Mouse (Mus musculus) heart, embryonic 12.5 days (tissue): ENCODE data around the gene H2-Q7. TPM values are rescaled to one million over a fixed set of nuclear protein-coding genes. Genes with fewer than 3 reads are reported as not detected.
"Not testable (repeated sequence)": the region's sequence is repeated elsewhere in the genome, so short reads cannot be mapped to it uniquely, and the experiment has no call there.

Experiments
- ATAC-seq: fragments of 200-750 bp; cut with Nextera tagmentation; 2 replicates; pipeline ENCODE4 v1.8.0; 2017; ENCODE audit warnings: moderate TSS enrichment, moderate library complexity; ENCODE audit not compliant: insufficient number of reproducible peaks, low FRiP score
- H3K27ac ChIP-seq: fragments of 300-500 bp; sonication (generic); 2 replicates; pipeline ENCODE4 v1.5.1; 2016; ENCODE audit warnings: mild to moderate bottlenecking, moderate library complexity; ENCODE audit not compliant: poor library complexity, severe bottlenecking
- H3K27me3 ChIP-seq: fragments of 300-500 bp; sonication (generic); replicated peaks from 2 replicates; pipeline ENCODE4 v1.6.1; 2016; ENCODE audit warnings: mild to moderate bottlenecking, moderate library complexity
- H3K36me3 ChIP-seq: fragments of 300-500 bp; sonication (generic); 2 replicates; pipeline ENCODE4 v1.6.1; 2016; ENCODE audit warnings: mild to moderate bottlenecking, moderate library complexity
- H3K4me1 ChIP-seq: fragments of 300-500 bp; sonication (generic); replicated peaks from 2 replicates; pipeline ENCODE4 v1.6.1; 2016; ENCODE audit warnings: mild to moderate bottlenecking
- H3K4me2 ChIP-seq: fragments of 300-500 bp; sonication (generic); 2 replicates; pipeline ENCODE4 v1.6.1; 2016; ENCODE audit warnings: mild to moderate bottlenecking, moderate library complexity
- H3K4me3 ChIP-seq: fragments of 300-500 bp; sonication (generic); 2 replicates; pipeline ENCODE4 v1.5.1; 2016; ENCODE audit warnings: mild to moderate bottlenecking
- H3K9ac ChIP-seq: fragments of 300-500 bp; sonication (generic); 2 replicates; pipeline ENCODE4 v1.6.1; 2016; ENCODE audit warnings: mild to moderate bottlenecking, moderate library complexity
- H3K9me3 ChIP-seq: fragments of 300-500 bp; sonication (generic); replicated peaks from 2 replicates; pipeline ENCODE4 v1.6.1; 2016; ENCODE audit warnings: mild to moderate bottlenecking, moderate library complexity
- WGBS: fragments of 180-500 bp; shearing (Covaris S2); methylation state at CpG from one replicate; pipeline ENCODE4 v1.1.7; 2016; 5-methylcytosine and 5-hydroxymethylcytosine counted together
- polyA plus RNA-seq: library from polyadenylated mRNA; unstranded; fragments of >200 nt; fragmentation: Nextera tagmentation; extraction: Ambion mirVana; gene quantifications from 2 replicates; pipeline ENCODE4 v1.2.1, GENCODE M21; 2016

The H2-Q7 gene
- polyA plus RNA-seq, 1 experiment from 2014 or later = 0.83 TPM

- not testable (repeated sequence) for H3K27ac ChIP-seq
Measured at GRCm38 (mm10) chr17:35422360-35422759, 16.6 kb upstream of the H2-Q7 start.

GRCm38 (mm10) chr17:35423131-35423810 lies 15.7 kb upstream of the H2-Q7 start:
- H3K9ac ChIP-seq, H3K4me3 ChIP-seq: not testable (repeated sequence)
- H3K27me3 ChIP-seq = peaks cover 56% of the 10 kb centered on the region

More at GRCm38 (mm10) chr17:35422360-35422759, 16.6 kb upstream of the H2-Q7 start:
- H3K9me3 ChIP-seq, H3K9ac ChIP-seq, H3K4me1 ChIP-seq, H3K36me3 ChIP-seq, ATAC-seq, H3K4me2 ChIP-seq, H3K4me3 ChIP-seq: not testable (repeated sequence)
- WGBS = 85% methylated on average over 5 of the region's 5 CpGs
- H3K27me3 ChIP-seq = peaks cover 55% of the 10 kb centered on the region

DNA sequence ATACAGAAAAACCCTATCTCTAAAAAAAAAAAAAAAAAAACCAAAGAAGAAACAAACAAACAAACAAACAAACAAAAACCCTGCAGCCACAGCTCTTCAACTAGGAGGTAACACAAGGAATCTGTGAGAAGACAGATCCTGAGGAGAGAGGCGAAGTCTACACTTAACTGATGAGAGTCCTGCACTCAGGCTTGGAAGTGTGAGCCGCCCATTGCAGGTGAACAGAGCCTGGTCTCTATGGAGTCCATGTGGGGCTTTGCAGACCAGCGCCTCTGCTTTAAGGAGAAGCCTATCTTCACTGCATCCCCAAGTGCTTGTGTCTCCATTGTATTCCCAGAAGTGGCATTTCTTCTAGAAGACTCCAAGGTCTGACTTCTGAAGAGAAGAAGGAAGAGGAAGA lies 14.8 kb upstream of the H2-Q7 start:
- not testable (repeated sequence) for H3K4me3 ChIP-seq, H3K9me3 ChIP-seq, H3K4me2 ChIP-seq, ATAC-seq, H3K9ac ChIP-seq, H3K4me1 ChIP-seq, H3K36me3 ChIP-seq, H3K27ac ChIP-seq
- peaks cover 54% of the 10 kb centered on the region for H3K27me3 ChIP-seq
- WGBS = 65% methylated on average over 3 of the region's 3 CpGs

More at GRCm38 (mm10) chr17:35423131-35423810, 15.7 kb upstream of the H2-Q7 start:
- H3K36me3 ChIP-seq, ATAC-seq, H3K4me2 ChIP-seq, H3K27ac ChIP-seq, H3K4me1 ChIP-seq, H3K9me3 ChIP-seq: not testable (repeated sequence)
- 55% methylated on average over 3 of the region's 3 CpGs for WGBS

GRCm38 (mm10) chr17:35424624-35425416 lies 14.1 kb upstream of the H2-Q7 start, which contains the start of gene H2-Q6:
Gene H2-Q6 (plus strand): TSS chr17:35424850.
- Histone ChIP-seq H3K9ac (peak within 1 kb of the TSS; percentile 29; the same call in 1 of the 2 replicates), H3K27me3 (peaks cover 54% of the 10 kb centered on the region), H3K4me3 (peak within 1 kb of the TSS; percentile 36), H3K4me2 (peak within 1 kb of the TSS; percentile 61)
- not testable (repeated sequence) for H3K9me3 ChIP-seq, H3K27ac ChIP-seq, H3K36me3 ChIP-seq, H3K4me1 ChIP-seq
- ATAC-seq = peak; percentile 36
- WGBS = 3% methylated on average over 59 of the region's 66 CpGs

DNA sequence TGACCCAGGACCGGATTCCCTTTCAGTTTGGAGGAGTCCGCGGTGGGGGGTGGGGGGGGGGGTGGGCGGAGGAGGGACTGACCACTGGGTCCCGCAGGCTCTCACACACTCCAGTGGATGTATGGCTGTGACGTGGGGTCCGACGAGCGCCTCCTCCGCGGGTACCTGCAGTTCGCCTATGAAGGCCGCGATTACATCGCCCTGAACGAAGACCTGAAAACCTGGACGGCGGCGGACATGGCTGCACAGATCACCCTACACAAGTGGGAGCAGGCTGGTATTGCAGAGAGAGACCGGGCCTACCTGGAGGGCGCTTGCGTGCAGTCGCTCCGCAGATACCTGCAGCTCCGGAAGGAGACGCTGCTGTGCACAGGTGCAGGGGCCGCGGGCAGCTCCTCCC lies 13.5 kb upstream of the H2-Q7 start:
- Histone ChIP-seq H3K4me3 (peak overlapping the region; percentile 36), H3K4me2 (peak overlapping the region; percentile 61), H3K27me3 (peaks cover 54% of the 10 kb centered on the region), H3K9ac (peak overlapping the region; percentile 29; the same call in 1 of the 2 replicates)
- not testable (repeated sequence) for H3K27ac ChIP-seq, H3K4me1 ChIP-seq, ATAC-seq, H3K36me3 ChIP-seq, H3K9me3 ChIP-seq
- WGBS = 13% methylated on average over 28 of the region's 28 CpGs

DNA sequence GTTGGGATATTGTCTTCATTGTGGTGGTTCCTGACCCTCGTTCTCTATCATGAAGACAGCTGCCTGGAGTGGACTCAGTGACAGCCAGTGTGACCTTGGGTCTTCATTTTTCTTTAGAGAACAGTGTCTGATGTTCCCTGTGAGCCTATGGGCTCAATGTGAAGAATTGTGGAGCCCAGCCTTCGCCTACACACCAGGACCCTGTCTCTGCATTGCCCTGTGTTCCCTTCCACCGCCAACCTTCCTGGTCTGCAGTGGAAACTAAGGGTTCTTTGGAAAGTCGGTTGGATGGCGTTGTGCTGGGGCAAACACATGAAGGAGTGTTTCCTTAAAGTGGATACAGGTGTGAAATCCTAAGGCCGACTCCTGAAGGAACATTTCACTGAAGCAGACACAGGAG lies 10.1 kb upstream of the H2-Q7 start:
- not testable (repeated sequence) for ATAC-seq

DNA sequence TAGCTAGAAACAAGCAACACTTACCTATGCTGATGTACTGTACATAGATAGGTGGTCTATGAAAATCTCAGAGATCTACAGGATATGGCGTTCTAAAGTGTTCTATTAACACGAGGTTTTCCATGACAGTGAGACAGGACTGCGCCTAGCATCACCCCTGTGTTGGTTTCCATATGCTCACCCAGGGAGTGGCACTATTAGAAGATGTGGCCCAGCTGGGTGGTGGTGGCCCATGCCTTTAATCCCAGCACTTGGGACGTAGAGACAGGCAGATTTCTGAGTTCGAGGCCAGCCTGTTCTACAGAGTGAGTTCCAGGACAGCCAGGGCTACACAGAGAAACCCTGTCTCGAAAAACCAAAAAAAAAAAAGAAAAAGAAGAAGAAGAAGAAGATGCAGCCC lies 8.3 kb upstream of the H2-Q7 start:
- not testable (repeated sequence) for H3K9ac ChIP-seq, H3K36me3 ChIP-seq, H3K9me3 ChIP-seq, H3K27ac ChIP-seq, H3K4me3 ChIP-seq, H3K4me1 ChIP-seq, H3K4me2 ChIP-seq, ATAC-seq
- WGBS = 76% methylated on average over 6 of the region's 6 CpGs
- peaks cover 37% of the 10 kb centered on the region for H3K27me3 ChIP-seq

More for the DNA sequence above, 10.1 kb upstream of the H2-Q7 start:
- H3K9ac ChIP-seq, H3K4me3 ChIP-seq, H3K9me3 ChIP-seq, H3K36me3 ChIP-seq, H3K4me1 ChIP-seq, H3K27ac ChIP-seq, H3K4me2 ChIP-seq: not testable (repeated sequence)
- H3K27me3 ChIP-seq = peaks cover 44% of the 10 kb centered on the region
- 77% methylated on average over 6 of the region's 6 CpGs for WGBS

DNA sequence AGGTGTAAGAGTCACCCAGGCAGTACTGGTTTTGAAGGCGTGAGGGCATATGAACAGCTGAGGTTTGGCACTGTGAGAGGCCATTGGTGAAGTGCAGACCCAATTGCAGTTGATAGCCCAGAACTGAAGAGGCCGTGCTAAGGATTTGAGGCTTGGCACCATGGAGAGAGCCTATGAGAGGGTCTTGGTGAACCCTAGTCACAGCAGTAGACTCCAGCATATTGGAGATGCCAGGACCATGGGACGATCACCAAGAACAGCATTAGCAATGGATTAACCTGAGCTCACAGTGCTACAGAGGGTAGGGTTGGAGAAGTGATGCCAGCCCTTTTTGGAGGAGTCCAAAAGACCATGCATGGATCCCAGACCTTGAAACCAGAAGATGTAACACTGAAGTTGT lies 6.8 kb upstream of the H2-Q7 start:
- not testable (repeated sequence) for H3K4me3 ChIP-seq, H3K9me3 ChIP-seq, H3K9ac ChIP-seq, H3K4me2 ChIP-seq, H3K27ac ChIP-seq, H3K36me3 ChIP-seq, ATAC-seq, H3K4me1 ChIP-seq
- WGBS = 72% methylated on average over 3 of the region's 3 CpGs
- H3K27me3 ChIP-seq = peaks cover 33% of the 10 kb centered on the region

DNA sequence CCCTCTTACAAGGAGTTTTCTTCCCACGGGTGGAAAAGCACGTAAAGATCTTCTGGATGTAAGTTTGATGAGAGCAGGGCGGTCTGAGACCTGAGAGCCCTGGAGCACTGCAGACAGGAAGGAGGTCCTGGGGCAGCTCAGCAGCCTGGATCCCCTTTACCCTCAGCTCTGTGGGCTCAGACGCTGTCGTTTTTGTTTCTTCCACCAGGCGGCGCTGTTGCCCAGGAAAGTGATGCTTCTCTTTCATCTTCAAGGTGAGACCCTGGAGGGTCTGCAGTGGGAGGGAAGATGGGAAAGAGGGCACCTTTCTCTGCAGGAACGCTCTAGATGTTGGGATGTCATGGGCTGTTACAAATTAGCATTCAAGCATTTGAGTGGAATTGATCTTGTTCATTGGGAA lies 4.1 kb upstream of the H2-Q7 start:
- 6% methylated on average over 8 of the region's 8 CpGs for WGBS
- H3K9me3 ChIP-seq, H3K27ac ChIP-seq, H3K36me3 ChIP-seq, H3K4me2 ChIP-seq, ATAC-seq, H3K4me1 ChIP-seq, H3K9ac ChIP-seq, H3K4me3 ChIP-seq: not testable (repeated sequence)
- peaks cover 40% of the 10 kb centered on the region for H3K27me3 ChIP-seq

DNA sequence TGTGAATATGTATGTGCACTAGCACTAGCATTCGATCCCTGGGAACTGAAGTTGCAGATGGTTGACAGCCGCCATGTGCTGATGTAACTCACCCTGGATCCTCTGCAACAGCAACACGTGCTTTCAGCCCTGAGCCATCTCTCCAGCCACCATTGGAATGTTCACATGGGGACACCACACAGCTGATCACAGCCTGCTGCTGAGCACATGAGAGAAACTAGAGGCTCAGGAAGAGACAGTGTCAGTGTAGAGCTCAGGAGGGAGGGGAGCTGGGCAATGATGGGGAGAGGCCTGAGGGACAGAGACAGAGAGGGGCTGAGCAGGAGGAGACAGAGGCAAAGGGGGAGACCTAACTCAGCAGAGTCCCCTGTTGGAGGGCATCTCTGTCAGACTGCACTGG lies 3.4 kb upstream of the H2-Q7 start:
- not testable (repeated sequence) for ATAC-seq, H3K4me2 ChIP-seq, H3K4me1 ChIP-seq, H3K9ac ChIP-seq, H3K27ac ChIP-seq, H3K4me3 ChIP-seq, H3K9me3 ChIP-seq, H3K36me3 ChIP-seq
- peaks cover 46% of the 10 kb centered on the region for H3K27me3 ChIP-seq
- 73% methylated on average over 3 of the region's 3 CpGs for WGBS

DNA sequence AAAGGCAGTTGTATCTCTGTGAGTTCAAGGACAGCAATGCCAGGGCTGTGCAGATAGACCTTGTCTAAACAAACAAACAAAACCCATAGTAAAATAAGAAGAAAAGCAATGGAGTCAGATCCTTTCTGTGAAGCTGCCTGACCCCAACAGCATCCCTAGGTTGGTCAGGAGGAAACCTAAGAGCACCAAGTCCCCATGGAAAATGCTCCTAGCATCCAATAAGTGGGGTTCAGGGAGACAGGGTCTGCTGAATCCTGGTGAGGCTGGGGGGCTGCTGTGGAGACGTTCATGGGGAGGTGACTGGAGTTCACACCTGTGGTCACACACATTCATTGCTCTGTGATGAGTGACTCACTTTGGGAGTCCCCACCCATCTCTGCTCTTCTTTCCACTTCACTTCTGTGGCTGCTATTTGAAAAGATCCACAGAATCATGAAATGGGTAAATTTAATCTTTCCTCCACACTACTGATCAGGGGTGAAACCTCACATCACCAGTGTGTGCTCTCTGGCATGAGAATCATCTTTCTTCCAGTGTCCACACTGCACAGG lies 1.5 kb upstream of the H2-Q7 start:
- 55% methylated on average over 1 of the region's 1 CpGs for WGBS
- H3K4me3 ChIP-seq, H3K9me3 ChIP-seq, H3K9ac ChIP-seq, H3K4me1 ChIP-seq, ATAC-seq, H3K27ac ChIP-seq, H3K36me3 ChIP-seq, H3K4me2 ChIP-seq: not testable (repeated sequence)
- H3K27me3 ChIP-seq = peaks cover 41% of the 10 kb centered on the region
